Mouse (Mus musculus): ENCODE data around the gene Gm12258. TPM values are rescaled to one million over a fixed set of nuclear protein-coding genes. Genes with fewer than 3 reads are reported as not detected.
"Not testable (repeated sequence)": the region's sequence is repeated elsewhere in the genome, so short reads cannot be mapped to it uniquely, and the experiment has no call there.

Gene Gm12258
- total RNA-seq (2015; ENCODE audit: low replicate concordance) = 19.2 and 31.1 TPM in 2 replicates
- total RNA-seq (2017; ENCODE audit: low replicate concordance) = 20.1 and 38.3 TPM in 2 replicates

GRCm38 (mm10) chr11:58846919-58847461, at the start of gene Gm12258:
Gene Gm12258, plus strand, starts transcription at chr11:58847158.
- peak; percentile 98 for ATAC-seq (replicated peaks; ENCODE audit: low FRiP score, poor library complexity, severe bottlenecking)

GRCm38 (mm10) chr11:58799747-58800146, 47.2 kb upstream of the Gm12258 start:
- ATAC-seq (replicated peaks; ENCODE audit: low FRiP score, poor library complexity, severe bottlenecking) = no peak

GRCm38 (mm10) chr11:58801558-58802228, 45.3 kb upstream of the Gm12258 start, which contains the start of gene Fam183b:
Gene Fam183b, minus strand, starts transcription at chr11:58801960.
- no peak; the same call in 1 of the 2 replicates for ATAC-seq (replicated peaks; ENCODE audit: low FRiP score, poor library complexity, severe bottlenecking)

GRCm38 (mm10) chr11:58803871-58804270, 43.1 kb upstream of the Gm12258 start:
- ATAC-seq (replicated peaks; ENCODE audit: low FRiP score, poor library complexity, severe bottlenecking) = no peak

GRCm38 (mm10) chr11:58804393-58804792, 42.6 kb upstream of the Gm12258 start:
- ATAC-seq (replicated peaks; ENCODE audit: low FRiP score, poor library complexity, severe bottlenecking) = no peak

GRCm38 (mm10) chr11:58812001-58812400, 35.0 kb upstream of the Gm12258 start:
- ATAC-seq (replicated peaks; ENCODE audit: low FRiP score, poor library complexity, severe bottlenecking) = peak; percentile 64; the same call in 1 of the 2 replicates

- ATAC-seq (replicated peaks; ENCODE audit: low FRiP score, poor library complexity, severe bottlenecking) = 0 out of 2 replicates have a peak, but pooled peaks have one; percentile 15
Measured at GRCm38 (mm10) chr11:58814700-58815099, 32.3 kb upstream of the Gm12258 start, which contains the start of gene Olfr313. Gene Olfr313, plus strand, starts transcription at chr11:58815000.

- ATAC-seq (replicated peaks; ENCODE audit: low FRiP score, poor library complexity, severe bottlenecking) = no peak
Measured at GRCm38 (mm10) chr11:58815676-58816075, 31.3 kb upstream of the Gm12258 start.

- ATAC-seq (replicated peaks; ENCODE audit: low FRiP score, poor library complexity, severe bottlenecking) = not testable (repeated sequence)
Measured at GRCm38 (mm10) chr11:58828937-58829336, 18.0 kb upstream of the Gm12258 start, which contains the start of gene Olfr312. Gene Olfr312, plus strand, starts transcription at chr11:58829237.

- no peak for ATAC-seq (replicated peaks; ENCODE audit: low FRiP score, poor library complexity, severe bottlenecking)
Measured at GRCm38 (mm10) chr11:58829764-58830163, 17.2 kb upstream of the Gm12258 start.

- not testable (repeated sequence) for ATAC-seq (replicated peaks; ENCODE audit: low FRiP score, poor library complexity, severe bottlenecking)
Measured at GRCm38 (mm10) chr11:58832541-58832940, 14.4 kb upstream of the Gm12258 start.

- ATAC-seq (replicated peaks; ENCODE audit: low FRiP score, poor library complexity, severe bottlenecking) = not testable (repeated sequence)
Measured at GRCm38 (mm10) chr11:58838951-58839350, 8.0 kb upstream of the Gm12258 start, which contains the start of gene Olfr311. Gene Olfr311, plus strand, starts transcription at chr11:58839251.

GRCm38 (mm10) chr11:58847636-58848035, 678 bp downstream of the Gm12258 start:
- ATAC-seq (replicated peaks; ENCODE audit: low FRiP score, poor library complexity, severe bottlenecking) = 0 out of 2 replicates have a peak, but pooled peaks have one; percentile 20

GRCm38 (mm10) chr11:58849731-58850130, 2.8 kb downstream of the Gm12258 start:
- no peak for ATAC-seq (replicated peaks; ENCODE audit: low FRiP score, poor library complexity, severe bottlenecking)

GRCm38 (mm10) chr11:58860744-58861143, 13.8 kb downstream of the Gm12258 start:
- no peak for ATAC-seq (replicated peaks; ENCODE audit: low FRiP score, poor library complexity, severe bottlenecking)

GRCm38 (mm10) chr11:58867039-58867953, 20.3 kb downstream of the Gm12258 start, which contains the start of gene 2810021J22Rik:
Gene 2810021J22Rik, plus strand, starts transcription at chr11:58867216.
- peak; percentile 94 for ATAC-seq (replicated peaks; ENCODE audit: low FRiP score, poor library complexity, severe bottlenecking)

GRCm38 (mm10) chr11:58867954-58868330, 21.0 kb downstream of the Gm12258 start:
- no peak for ATAC-seq (replicated peaks; ENCODE audit: low FRiP score, poor library complexity, severe bottlenecking)

GRCm38 (mm10) chr11:58870961-58871360, 24.0 kb downstream of the Gm12258 start:
- ATAC-seq (replicated peaks; ENCODE audit: low FRiP score, poor library complexity, severe bottlenecking) = no peak

- no peak for ATAC-seq (replicated peaks; ENCODE audit: low FRiP score, poor library complexity, severe bottlenecking)
Measured at GRCm38 (mm10) chr11:58883756-58884155, 36.8 kb downstream of the Gm12258 start.

- no peak for ATAC-seq (replicated peaks; ENCODE audit: low FRiP score, poor library complexity, severe bottlenecking)
Measured at GRCm38 (mm10) chr11:58890511-58890910, 43.6 kb downstream of the Gm12258 start.

Data from erythroblast, adult 5-6 weeks (primary cell).